Mouse (Mus musculus) midbrain, embryonic 11.5 days (tissue): ENCODE results near the gene Chac1. TPM values are rescaled to one million over a fixed set of nuclear protein-coding genes. Genes with fewer than 3 reads are reported as not detected.

ENCODE experiments used
- ATAC-seq: fragments of 200-750 bp; cut with Nextera tagmentation; 2 replicates; pipeline ENCODE4 v1.8.0; 2017; ENCODE audit warnings: moderate TSS enrichment, moderate library complexity; ENCODE audit not compliant: low FRiP score
- DNase-seq: peaks from one replicate; pipeline ENCODE4 v3.0.0; 2015; ENCODE audit warnings: low spot score; ENCODE audit errors: missing footprints
- H3K27ac ChIP-seq: fragments of 300-500 bp; sonication (generic); 2 replicates; pipeline ENCODE4 v1.5.1; 2014; ENCODE audit warnings: low read depth, low read length
- H3K27me3 ChIP-seq: fragments of 300-500 bp; sonication (generic); 2 replicates; pipeline ENCODE4 v1.6.1; 2014; ENCODE audit warnings: mild to moderate bottlenecking, low read length, moderate library complexity, mixed read lengths; ENCODE audit not compliant: control insufficient read depth, insufficient read depth
- H3K36me3 ChIP-seq: fragments of 300-500 bp; sonication (generic); 2 replicates; pipeline ENCODE4 v1.6.1; 2014; ENCODE audit warnings: mild to moderate bottlenecking, low read length, moderate library complexity, mixed read lengths; ENCODE audit not compliant: control insufficient read depth, insufficient read depth
- H3K4me1 ChIP-seq: fragments of 300-500 bp; sonication (generic); 2 replicates; pipeline ENCODE4 v1.6.1; 2014; ENCODE audit warnings: low read length; ENCODE audit not compliant: control insufficient read depth, insufficient read depth
- H3K4me2 ChIP-seq: fragments of 300-500 bp; sonication (generic); 2 replicates; pipeline ENCODE4 v1.6.1; 2014; ENCODE audit warnings: mild to moderate bottlenecking, moderate library complexity
- H3K4me3 ChIP-seq: fragments of 300-500 bp; sonication (generic); 2 replicates; pipeline ENCODE4 v1.5.1; 2014; ENCODE audit warnings: low read depth, low read length
- H3K9ac ChIP-seq: fragments of 300-500 bp; sonication (generic); 2 replicates; pipeline ENCODE4 v1.6.1; 2014; ENCODE audit warnings: low read length
- H3K9me3 ChIP-seq: fragments of 300-500 bp; sonication (generic); 2 replicates; pipeline ENCODE4 v1.6.1; 2016; ENCODE audit warnings: low read length; ENCODE audit not compliant: control insufficient read depth
- WGBS: fragments of 180-500 bp; shearing (Covaris S2); extraction: QIAGEN DNeasy Blood & Tissue Kit; methylation state at CpG from one replicate; pipeline ENCODE4 v1.1.7; 2014; 5-methylcytosine and 5-hydroxymethylcytosine counted together
- polyA plus RNA-seq: library from polyadenylated mRNA; unstranded; fragments of >200 nt; fragmentation: Nextera tagmentation; extraction: Ambion mirVana; gene quantifications from 2 replicates; pipeline ENCODE4 v1.2.1, GENCODE M21; 2014

Gene Chac1
- polyA plus RNA-seq, 1 experiment from 2014 or later = 0.37 TPM

DNA sequence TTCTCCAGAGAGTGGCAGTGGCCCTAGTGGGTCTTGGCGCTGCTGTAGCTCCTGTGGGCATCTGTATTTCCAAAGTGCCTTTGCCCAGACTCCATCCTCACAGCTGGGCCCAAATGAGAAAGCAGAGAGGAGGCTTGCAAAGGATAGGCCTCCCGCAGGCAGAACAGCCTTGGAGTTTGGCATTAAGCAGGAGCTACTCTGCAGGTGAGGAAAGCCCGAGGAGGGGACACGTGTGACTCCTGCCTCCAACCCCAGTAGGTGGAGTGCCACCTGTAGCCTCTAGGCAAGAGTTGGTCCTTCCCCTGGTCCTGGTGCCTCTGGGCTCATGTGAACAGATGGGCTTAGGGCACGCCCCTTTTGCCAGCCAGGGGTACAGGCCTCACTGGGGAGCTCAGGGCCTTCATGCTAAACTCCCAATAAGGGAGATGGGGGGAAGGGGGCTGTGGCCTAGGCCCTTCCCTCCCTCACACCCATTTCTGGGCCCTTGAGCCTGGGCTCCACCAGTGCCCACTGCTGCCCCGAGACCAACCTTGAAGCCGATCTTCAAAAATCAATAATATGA, 16.0 kb upstream of the Chac1 start:
- Histone ChIP-seq H3K27me3 (peaks cover 22% of the 10 kb centered on the region; the same call in 1 of the 2 replicates), H3K4me3 (no peak overlapping the region), H3K27ac (no peak overlapping the region), H3K4me2 (no peak overlapping the region), H3K36me3 (no peaks in the 10 kb centered on the region), H3K4me1 (peaks cover 3% of the 10 kb centered on the region; the same call in 1 of the 2 replicates), H3K9ac (no peak overlapping the region), H3K9me3 (no peaks in the 10 kb centered on the region)
- no peak for ATAC-seq
- peak; percentile 60 for DNase-seq
- 73% methylated on average over 7 of the region's 7 CpGs for WGBS

DNA sequence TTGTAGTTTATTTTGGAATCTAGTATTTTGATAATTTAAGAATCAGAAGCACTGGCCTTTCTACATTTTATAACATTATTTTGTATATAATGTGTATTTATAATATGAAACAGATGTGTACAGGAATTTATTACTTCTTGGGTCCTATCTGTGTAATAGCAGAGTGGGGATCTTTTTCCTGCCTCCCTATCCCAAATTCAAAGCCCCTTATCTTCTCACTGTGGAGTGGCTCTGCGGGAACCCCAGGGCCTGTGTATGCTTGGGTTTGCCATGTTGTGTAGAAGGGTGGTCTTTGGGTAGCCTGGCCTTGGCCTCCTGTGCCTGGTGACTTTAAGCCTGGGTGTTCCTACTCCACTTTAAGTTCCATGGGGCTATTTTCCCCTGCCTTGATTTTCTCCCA, 15.5 kb upstream of the Chac1 start:
- H3K27me3 ChIP-seq = peaks cover 18% of the 10 kb centered on the region; the same call in 1 of the 2 replicates

DNA sequence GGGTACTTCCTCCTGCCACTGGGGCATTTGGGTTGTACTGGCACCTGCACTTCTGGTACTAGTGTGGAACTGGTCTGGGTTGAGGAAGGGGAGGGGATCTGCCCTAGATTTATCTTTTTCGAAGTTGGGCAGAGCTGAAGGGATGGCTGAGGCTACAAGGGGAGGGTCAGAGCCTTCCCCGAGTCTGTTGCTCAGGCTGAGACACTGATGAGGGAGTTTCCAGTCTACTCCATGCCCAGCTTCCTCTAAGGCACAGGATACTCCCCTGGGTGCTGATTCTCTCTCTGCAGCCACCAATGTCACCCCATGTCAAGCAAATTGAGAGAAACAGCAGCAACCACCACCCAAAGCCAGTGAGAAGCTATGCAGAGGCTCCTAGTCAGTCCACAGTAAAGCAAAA, 15.0 kb upstream of the Chac1 start:
- ATAC-seq (no peak), DNase-seq (no peak)
- H3K9ac ChIP-seq = no peak overlapping the region
- H3K27ac ChIP-seq = no peak overlapping the region
- peaks cover 3% of the 10 kb centered on the region; the same call in 1 of the 2 replicates for H3K4me1 ChIP-seq
- H3K27me3 ChIP-seq = peaks cover 14% of the 10 kb centered on the region; the same call in 1 of the 2 replicates
- H3K9me3 ChIP-seq = no peaks in the 10 kb centered on the region
- no peak overlapping the region for H3K4me2 ChIP-seq
- no peak overlapping the region for H3K4me3 ChIP-seq
- H3K36me3 ChIP-seq = no peaks in the 10 kb centered on the region
- WGBS = 84% methylated on average over 2 of the region's 2 CpGs

More for the DNA sequence above, 15.5 kb upstream of the Chac1 start:
- Histone ChIP-seq H3K4me2 (no peak overlapping the region), H3K9ac (no peak overlapping the region), H3K4me3 (no peak overlapping the region), H3K27ac (no peak overlapping the region), H3K4me1 (peaks cover 3% of the 10 kb centered on the region; the same call in 1 of the 2 replicates), H3K9me3 (no peaks in the 10 kb centered on the region), H3K36me3 (no peaks in the 10 kb centered on the region)
- 94% methylated on average over 1 of the region's 1 CpGs for WGBS
- ATAC-seq (no peak), DNase-seq (no peak)

DNA sequence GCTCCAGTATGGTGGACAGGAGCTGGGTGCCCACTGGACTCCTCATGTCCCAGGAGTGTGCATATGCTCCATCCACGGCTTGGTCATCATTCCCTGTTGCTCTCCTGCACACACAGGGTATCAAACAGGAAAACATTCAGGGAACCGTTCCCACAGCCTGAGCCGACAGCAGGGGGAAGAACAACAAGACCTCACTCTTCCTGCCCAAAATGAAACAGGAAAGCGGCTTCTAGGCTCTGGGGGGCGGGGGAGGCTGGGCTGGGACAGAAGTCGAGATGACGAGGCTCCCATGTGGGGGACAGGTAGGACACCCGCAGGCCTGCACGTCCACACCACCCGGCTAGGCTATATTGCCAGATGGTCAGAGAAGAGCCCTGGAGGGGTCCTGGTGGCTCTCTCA, 14.6 kb upstream of the Chac1 start:
- DNase-seq (no peak), ATAC-seq (no peak)
- WGBS = 71% methylated on average over 10 of the region's 10 CpGs
- no peak overlapping the region for H3K4me2 ChIP-seq
- no peaks in the 10 kb centered on the region for H3K9me3 ChIP-seq
- H3K27me3 ChIP-seq = peaks cover 10% of the 10 kb centered on the region; the same call in 1 of the 2 replicates
- no peaks in the 10 kb centered on the region for H3K36me3 ChIP-seq
- peaks cover 3% of the 10 kb centered on the region; the same call in 1 of the 2 replicates for H3K4me1 ChIP-seq
- no peak overlapping the region for H3K27ac ChIP-seq
- no peak overlapping the region for H3K9ac ChIP-seq
- H3K4me3 ChIP-seq = no peak overlapping the region

DNA sequence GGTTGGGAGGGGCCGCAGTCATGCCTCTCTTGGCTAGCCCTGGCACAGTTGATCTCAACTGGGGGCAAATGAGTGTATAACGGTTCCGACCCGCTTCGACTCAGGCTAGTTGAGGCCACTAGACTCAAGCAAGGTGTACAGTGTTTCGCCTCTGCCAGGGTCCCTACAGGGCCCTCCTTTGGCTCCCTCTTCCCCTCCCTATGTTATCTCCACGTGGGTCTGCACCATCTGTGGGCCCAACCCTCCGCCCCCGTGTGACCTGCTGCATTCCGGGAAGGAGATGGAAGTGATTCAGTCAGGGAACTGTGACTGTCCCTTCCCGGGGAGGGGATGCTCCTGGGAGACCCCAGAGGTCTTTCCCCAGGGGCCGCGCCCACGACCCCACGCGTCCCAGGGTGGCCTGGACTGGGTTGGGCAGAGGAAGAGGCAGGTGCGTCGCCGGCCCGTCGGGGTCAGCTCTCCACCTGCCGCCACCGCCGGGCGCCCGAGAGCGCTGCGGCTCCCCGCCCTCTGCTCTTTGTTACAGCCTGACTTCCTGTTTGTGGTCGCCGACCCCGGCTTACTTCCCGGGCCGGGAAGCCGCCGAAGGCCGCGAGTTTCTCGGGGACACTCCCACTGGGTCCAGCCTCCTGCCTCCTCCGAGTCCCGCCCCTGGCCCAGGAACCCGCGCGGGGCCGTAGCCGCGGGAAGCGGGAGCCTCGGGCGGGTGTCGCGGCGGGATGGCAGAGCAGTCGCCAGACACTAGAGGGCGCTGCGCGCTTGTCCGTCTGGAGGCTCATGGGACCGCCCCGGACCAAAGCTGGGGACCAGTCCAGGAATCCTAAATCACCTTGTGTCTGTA, 13.4 kb upstream of the Chac1 start:
- peak; percentile 89 for ATAC-seq
- Histone ChIP-seq H3K27ac (no peak overlapping the region), H3K4me1 (peaks cover 3% of the 10 kb centered on the region; the same call in 1 of the 2 replicates), H3K36me3 (no peaks in the 10 kb centered on the region), H3K27me3 (peaks cover 4% of the 10 kb centered on the region; the same call in 1 of the 2 replicates), H3K9me3 (no peaks in the 10 kb centered on the region), H3K9ac (peak overlapping the region; percentile 80), H3K4me2 (peak overlapping the region; percentile 68), H3K4me3 (peak overlapping the region; percentile 53)
- 8% methylated on average over 58 of the region's 60 CpGs for WGBS
- DNase-seq = peak; percentile 98

DNA sequence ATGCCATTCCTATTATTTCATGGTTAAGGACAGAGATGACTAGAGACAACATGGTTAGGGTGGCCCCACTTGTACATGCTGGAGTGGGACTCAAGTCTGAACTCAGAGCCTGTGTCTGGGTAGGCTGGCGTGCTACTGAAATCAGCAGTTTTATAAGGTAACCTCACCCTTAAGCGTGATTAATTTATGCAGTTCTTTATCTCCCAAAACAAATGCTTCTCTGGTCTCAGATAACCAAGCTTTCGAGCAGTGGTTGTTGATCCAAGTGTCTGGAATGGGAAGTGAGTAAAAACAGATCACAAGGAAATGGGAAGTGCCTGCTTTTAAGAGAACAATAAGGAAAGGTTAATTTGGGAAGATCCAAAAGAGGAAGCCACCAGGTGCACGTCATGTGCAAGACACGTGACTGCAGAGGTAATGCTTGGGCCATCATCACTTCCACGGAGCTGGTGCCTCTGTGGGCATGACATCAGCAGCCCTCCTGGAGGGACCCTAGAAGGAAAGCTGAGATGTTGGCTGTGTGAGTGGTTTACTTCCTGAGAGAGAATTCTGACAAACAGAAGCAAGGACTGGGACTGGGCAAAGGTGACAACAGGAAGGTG, 6.4 kb upstream of the Chac1 start:
- no peak overlapping the region for H3K9ac ChIP-seq
- WGBS = 55% methylated on average over 6 of the region's 6 CpGs
- H3K36me3 ChIP-seq = no peaks in the 10 kb centered on the region
- H3K9me3 ChIP-seq = no peaks in the 10 kb centered on the region
- DNase-seq = no peak
- no peak overlapping the region for H3K4me2 ChIP-seq
- H3K27me3 ChIP-seq = no peaks in the 10 kb centered on the region
- no peak overlapping the region for H3K27ac ChIP-seq
- no peak overlapping the region for H3K4me3 ChIP-seq
- no peaks in the 10 kb centered on the region for H3K4me1 ChIP-seq
- ATAC-seq = no peak

DNA sequence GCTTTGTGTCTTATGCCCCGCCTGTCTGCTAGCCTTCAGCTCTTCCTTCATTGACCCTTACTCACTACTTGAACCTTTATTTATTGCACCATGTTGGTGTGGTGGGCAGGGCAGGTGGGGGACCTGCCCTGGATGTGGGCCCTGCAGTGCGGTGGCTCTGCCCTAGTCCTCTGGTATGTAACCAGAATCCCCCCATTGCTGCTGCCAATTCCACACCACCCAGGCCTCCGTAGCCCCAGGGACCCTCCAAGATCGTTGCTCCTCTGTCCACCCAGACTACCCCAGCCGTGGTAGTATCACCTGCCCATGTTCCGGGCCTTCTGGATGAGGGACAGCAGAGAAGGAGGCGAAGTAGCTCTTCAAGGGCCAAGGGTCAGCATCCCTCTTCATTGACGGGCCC, 2.7 kb downstream of the Chac1 start:
- H3K4me3 ChIP-seq = no peak overlapping the region

DNA sequence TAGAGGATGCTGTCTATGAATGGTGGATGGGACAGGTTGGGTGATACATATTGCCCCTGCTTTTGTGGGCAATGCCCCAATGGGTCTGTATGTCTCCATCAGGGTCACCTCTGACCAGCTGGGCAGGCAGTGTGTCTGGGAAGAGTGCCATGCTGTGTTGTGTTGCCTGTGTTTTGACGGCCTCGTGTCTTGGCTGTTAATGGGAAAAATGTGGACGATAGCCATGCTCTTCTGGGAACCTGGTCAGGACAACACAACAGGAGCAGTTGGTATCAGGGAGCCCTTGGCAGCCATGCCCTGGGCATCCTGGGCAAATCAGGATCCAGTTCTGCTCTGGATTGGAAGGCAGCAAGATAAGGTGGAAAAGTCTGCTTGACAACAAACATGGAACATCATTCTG, 4.1 kb downstream of the Chac1 start:
- no peaks in the 10 kb centered on the region for H3K9me3 ChIP-seq
- no peak for ATAC-seq
- DNase-seq = no peak
- H3K9ac ChIP-seq = no peak overlapping the region
- H3K4me1 ChIP-seq = peaks cover 6% of the 10 kb centered on the region
- H3K4me3 ChIP-seq = no peak overlapping the region
- H3K36me3 ChIP-seq = no peaks in the 10 kb centered on the region
- WGBS = 91% methylated on average over 3 of the region's 3 CpGs
- no peak overlapping the region for H3K27ac ChIP-seq
- peaks cover 14% of the 10 kb centered on the region for H3K27me3 ChIP-seq
- H3K4me2 ChIP-seq = no peak overlapping the region

More for the DNA sequence above, 2.7 kb downstream of the Chac1 start:
- ATAC-seq = no peak
- Histone ChIP-seq H3K27me3 (peaks cover 15% of the 10 kb centered on the region), H3K9me3 (no peaks in the 10 kb centered on the region), H3K9ac (no peak overlapping the region), H3K36me3 (no peaks in the 10 kb centered on the region), H3K4me2 (no peak overlapping the region), H3K27ac (no peak overlapping the region), H3K4me1 (peaks cover 6% of the 10 kb centered on the region)
- WGBS = 82% methylated on average over 8 of the region's 8 CpGs
- DNase-seq = no peak

DNA sequence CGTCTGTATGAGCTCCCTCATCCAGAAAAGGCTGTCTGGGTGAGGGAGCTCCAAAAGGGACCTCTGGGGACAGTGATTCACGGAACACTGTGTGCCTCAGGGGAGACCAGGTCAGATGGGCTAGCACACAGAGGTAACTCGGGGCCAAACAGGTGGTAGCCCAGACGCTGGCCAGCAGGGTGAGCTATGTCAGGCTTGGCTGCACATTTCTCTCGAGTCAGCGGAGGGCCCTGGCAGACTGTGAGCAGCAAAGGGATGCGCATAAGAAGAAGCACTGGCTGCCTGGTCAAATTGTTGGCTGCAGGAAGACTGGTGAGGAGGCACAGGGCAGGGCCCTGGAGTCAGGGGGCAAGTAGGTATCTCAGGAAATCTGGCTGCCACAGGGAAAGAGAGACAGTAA, 4.6 kb downstream of the Chac1 start:
- no peaks in the 10 kb centered on the region for H3K9me3 ChIP-seq
- no peak for DNase-seq
- ATAC-seq = no peak
- no peak overlapping the region for H3K4me3 ChIP-seq
- no peak overlapping the region for H3K4me2 ChIP-seq
- no peak overlapping the region for H3K9ac ChIP-seq
- H3K27me3 ChIP-seq = peaks cover 9% of the 10 kb centered on the region; the same call in 1 of the 2 replicates
- H3K4me1 ChIP-seq = peaks cover 3% of the 10 kb centered on the region
- 32% methylated on average over 7 of the region's 7 CpGs for WGBS
- no peaks in the 10 kb centered on the region for H3K36me3 ChIP-seq
- H3K27ac ChIP-seq = no peak overlapping the region
